Mouse (Mus musculus) adrenal gland, adult (tissue): ENCODE data around the gene Phactr1.

Source experiments
- DNase-seq, 2 experiments: peaks; one replicate each; pipeline ENCODE4 v3.0.0; 2022 to 2023; ENCODE audit warnings: low spot score in 1 of 2; ENCODE audit not compliant: inconsistent age in 2 of 2

Gene Phactr1

GRCm38 (mm10) chr13:43104496-43104895 is 424.1 kb downstream of the Phactr1 start:
- DNase-seq, result no peak

- no peak for DNase-seq
Observed at GRCm38 (mm10) chr13:43112280-43112679, 431.9 kb downstream of the Phactr1 start.

- no peak for DNase-seq
Observed at GRCm38 (mm10) chr13:43112707-43113106, 432.3 kb downstream of the Phactr1 start.

- DNase-seq, result no peak
Observed at GRCm38 (mm10) chr13:43113141-43113540, 432.7 kb downstream of the Phactr1 start.

- no peak for DNase-seq
Observed at GRCm38 (mm10) chr13:43122306-43123070, 442.1 kb downstream of the Phactr1 start.

- DNase-seq, result no peak
Observed at GRCm38 (mm10) chr13:43123895-43124682, 443.7 kb downstream of the Phactr1 start.

GRCm38 (mm10) chr13:43124683-43125074 is 444.3 kb downstream of the Phactr1 start:
- DNase-seq, result no peak

GRCm38 (mm10) chr13:43130161-43130560 is 449.7 kb downstream of the Phactr1 start:
- no peak for DNase-seq

GRCm38 (mm10) chr13:43131741-43132191 is 451.3 kb downstream of the Phactr1 start:
- DNase-seq, result peak in 1 of 2 experiments; percentile 55

GRCm38 (mm10) chr13:43132859-43133258 is 452.4 kb downstream of the Phactr1 start:
- no peak for DNase-seq

- DNase-seq, result no peak
Observed at GRCm38 (mm10) chr13:43133400-43133799, 453.0 kb downstream of the Phactr1 start.

- peak in 1 of 2 experiments; percentile 28 for DNase-seq
Observed at GRCm38 (mm10) chr13:43134468-43134867, 454.0 kb downstream of the Phactr1 start.

- DNase-seq, result no peak
Observed at GRCm38 (mm10) chr13:43144720-43145418, 464.4 kb downstream of the Phactr1 start.

GRCm38 (mm10) chr13:43146515-43147258 is 466.3 kb downstream of the Phactr1 start:
- DNase-seq, result no peak

GRCm38 (mm10) chr13:43148692-43149091 is 468.3 kb downstream of the Phactr1 start:
- no peak for DNase-seq

- peak in 1 of 2 experiments; percentile 53 for DNase-seq
Observed at GRCm38 (mm10) chr13:43149661-43150060, 469.2 kb downstream of the Phactr1 start.

- DNase-seq, result peak in 1 of 2 experiments; percentile 43
Observed at GRCm38 (mm10) chr13:43152005-43152520, 471.6 kb downstream of the Phactr1 start.

GRCm38 (mm10) chr13:43157370-43157769 is 476.9 kb downstream of the Phactr1 start:
- DNase-seq, result no peak

- no peak for DNase-seq
Observed at GRCm38 (mm10) chr13:43158281-43158680, 477.9 kb downstream of the Phactr1 start.

- peak in 1 of 2 experiments; percentile 55 for DNase-seq
Observed at GRCm38 (mm10) chr13:43159429-43159828, 479.0 kb downstream of the Phactr1 start.
